Mouse (Mus musculus) naive thymus-derived CD4-positive, alpha-beta T cell, adult 2 months (primary cell): ENCODE results near the gene Sh3rf1.

Source experiments
- DNase-seq: peaks from one replicate; pipeline ENCODE4 v3.0.0-alpha.2; 2011; ENCODE audit warnings: low read depth

The Sh3rf1 gene

GRCm38 (mm10) chr8:61324363-61324914 is 100.8 kb downstream of the Sh3rf1 start:
- DNase-seq: no peak

GRCm38 (mm10) chr8:61325014-61325715 is 101.5 kb downstream of the Sh3rf1 start:
- no peak for DNase-seq

GRCm38 (mm10) chr8:61326281-61326680 is 102.6 kb downstream of the Sh3rf1 start:
- DNase-seq: no peak

- no peak for DNase-seq
Measured at GRCm38 (mm10) chr8:61327333-61327732, 103.7 kb downstream of the Sh3rf1 start.

GRCm38 (mm10) chr8:61339629-61340028 is 116.0 kb downstream of the Sh3rf1 start:
- DNase-seq: no peak

- no peak for DNase-seq
Measured at GRCm38 (mm10) chr8:61340283-61340984, 116.8 kb downstream of the Sh3rf1 start.

GRCm38 (mm10) chr8:61341587-61342441 is 118.1 kb downstream of the Sh3rf1 start:
- DNase-seq: no peak

- no peak for DNase-seq
Measured at GRCm38 (mm10) chr8:61342473-61343026, 118.9 kb downstream of the Sh3rf1 start.

- no peak for DNase-seq
Measured at GRCm38 (mm10) chr8:61344435-61344834, 120.8 kb downstream of the Sh3rf1 start.

- DNase-seq: no peak
Measured at GRCm38 (mm10) chr8:61346941-61347340, 123.3 kb downstream of the Sh3rf1 start.

- no peak for DNase-seq
Measured at GRCm38 (mm10) chr8:61347526-61347925, 123.9 kb downstream of the Sh3rf1 start.

GRCm38 (mm10) chr8:61348029-61348428 is 124.4 kb downstream of the Sh3rf1 start:
- DNase-seq: no peak

- no peak for DNase-seq
Measured at GRCm38 (mm10) chr8:61348518-61348917, 124.8 kb downstream of the Sh3rf1 start.

GRCm38 (mm10) chr8:61350443-61350842 is 126.8 kb downstream of the Sh3rf1 start:
- DNase-seq: no peak

- DNase-seq: no peak
Measured at GRCm38 (mm10) chr8:61351638-61352037, 128.0 kb downstream of the Sh3rf1 start.

GRCm38 (mm10) chr8:61355503-61355902 is 131.8 kb downstream of the Sh3rf1 start:
- DNase-seq: no peak

- DNase-seq: peak; percentile 62
Measured at GRCm38 (mm10) chr8:61359004-61359403, 135.3 kb downstream of the Sh3rf1 start.

GRCm38 (mm10) chr8:61359851-61360272 is 136.2 kb downstream of the Sh3rf1 start:
- DNase-seq: no peak

GRCm38 (mm10) chr8:61360362-61360761 is 136.7 kb downstream of the Sh3rf1 start:
- DNase-seq: no peak

- DNase-seq: no peak
Measured at GRCm38 (mm10) chr8:61361476-61361875, 137.8 kb downstream of the Sh3rf1 start.

- DNase-seq: peak; percentile 24
Measured at GRCm38 (mm10) chr8:61362301-61362913, 138.7 kb downstream of the Sh3rf1 start.
